Mouse (Mus musculus): ENCODE measurements around the gene Gcc2.
"Not testable (repeated sequence)": the region's sequence is repeated elsewhere in the genome, so short reads cannot be mapped to it uniquely, and the experiment has no call there.

Gcc2 gene

GRCm38 (mm10) chr10:58326271-58326670, 71.0 kb downstream of the Gcc2 start:
- no peak for DNase-seq

- not testable (repeated sequence) for DNase-seq
Observed at GRCm38 (mm10) chr10:58327836-58328235, 72.5 kb downstream of the Gcc2 start.

GRCm38 (mm10) chr10:58328517-58329108, 73.3 kb downstream of the Gcc2 start:
- DNase-seq = no peak

DNA sequence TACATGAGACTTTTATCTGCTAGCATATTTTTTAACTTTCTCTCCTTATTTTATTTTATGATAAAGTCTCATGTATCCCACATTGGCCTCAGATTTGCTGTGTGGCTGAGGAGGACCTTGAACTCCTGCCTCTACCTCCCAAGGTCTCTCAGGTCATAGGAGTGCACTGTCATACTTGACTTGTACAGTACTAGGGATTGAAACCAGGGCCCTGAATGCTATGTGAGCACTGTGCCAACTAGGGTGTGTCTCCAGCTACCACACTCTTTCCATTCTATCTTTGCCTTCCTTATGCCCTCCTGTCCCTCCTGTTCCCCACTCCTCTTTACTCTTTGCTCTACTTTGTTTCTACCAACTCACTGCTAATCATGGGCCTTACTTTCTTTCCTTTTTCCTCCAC, 75.3 kb downstream of the Gcc2 start:
- DNase-seq = no peak

GRCm38 (mm10) chr10:58331741-58332140, 76.4 kb downstream of the Gcc2 start:
- DNase-seq = no peak

GRCm38 (mm10) chr10:58333414-58333813, 78.1 kb downstream of the Gcc2 start:
- DNase-seq = no peak

DNA sequence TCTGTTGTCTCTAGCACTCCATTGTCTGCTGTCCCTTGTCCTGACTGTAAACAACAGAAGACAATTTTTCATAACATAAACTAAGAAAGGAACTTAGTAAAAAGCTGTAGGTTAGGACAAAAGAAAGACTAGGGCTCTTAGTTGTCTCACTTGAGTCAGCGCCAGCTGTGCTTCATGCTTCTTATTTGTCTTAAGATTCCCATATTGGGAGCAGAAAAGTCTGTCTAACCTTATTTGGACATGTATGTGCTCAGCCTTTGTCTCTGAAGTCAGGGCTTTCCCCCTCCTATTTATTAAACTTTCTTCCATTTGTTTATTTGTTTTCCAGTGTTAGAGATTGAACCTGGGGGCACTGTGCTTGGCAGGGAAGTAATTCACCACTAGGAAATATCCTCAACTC, 80.9 kb downstream of the Gcc2 start:
- no peak for DNase-seq

- DNase-seq = not testable (repeated sequence)
Observed at GRCm38 (mm10) chr10:58337091-58337490, 81.8 kb downstream of the Gcc2 start.

DNA sequence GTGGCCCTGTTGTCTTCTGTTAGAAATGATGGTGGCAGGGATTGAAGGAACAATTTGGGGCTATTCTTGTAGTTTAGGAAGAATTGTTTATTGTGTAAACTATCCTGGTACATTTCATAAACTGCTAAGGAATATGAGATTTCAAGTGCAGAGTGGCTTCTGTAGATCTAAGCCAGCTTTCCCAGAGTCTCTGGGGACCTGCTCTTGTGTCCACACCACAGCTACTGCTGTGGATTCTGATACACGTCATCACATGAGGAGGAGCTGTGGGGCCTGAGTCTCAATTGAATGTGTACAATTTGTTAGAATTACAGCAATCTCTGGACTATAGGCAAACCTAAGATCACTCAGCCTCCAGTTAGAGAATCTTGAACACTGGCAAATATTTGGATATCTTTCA, 83.3 kb downstream of the Gcc2 start:
- DNase-seq = no peak

GRCm38 (mm10) chr10:58341685-58342084, 86.4 kb downstream of the Gcc2 start:
- no peak for DNase-seq

- DNase-seq = no peak
Observed at GRCm38 (mm10) chr10:58342199-58342598, 86.9 kb downstream of the Gcc2 start.

GRCm38 (mm10) chr10:58343552-58343951, 88.3 kb downstream of the Gcc2 start:
- DNase-seq = no peak

- DNase-seq = no peak
Observed at GRCm38 (mm10) chr10:58350600-58350999, 95.3 kb downstream of the Gcc2 start.

DNA sequence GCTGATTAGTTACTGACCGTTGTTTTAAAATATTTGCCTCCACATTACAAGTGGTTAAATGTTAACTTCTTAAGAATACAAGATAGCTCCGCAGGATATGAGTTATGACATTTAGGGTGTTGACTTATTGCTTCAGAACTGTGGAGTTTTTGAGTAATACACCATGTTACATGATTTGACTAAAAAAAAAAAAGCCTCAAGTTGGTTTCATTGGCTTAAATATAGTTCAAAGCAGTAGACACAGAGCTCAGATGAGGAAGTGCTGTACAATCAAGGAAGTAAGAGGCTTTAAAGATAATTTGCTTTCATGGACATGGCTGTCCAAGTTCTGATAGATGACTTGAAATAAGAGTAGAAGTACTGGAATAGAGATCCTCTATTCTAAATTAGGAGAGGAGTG, 96.4 kb downstream of the Gcc2 start:
- DNase-seq = no peak

GRCm38 (mm10) chr10:58352364-58352763, 97.1 kb downstream of the Gcc2 start:
- DNase-seq = no peak

DNA sequence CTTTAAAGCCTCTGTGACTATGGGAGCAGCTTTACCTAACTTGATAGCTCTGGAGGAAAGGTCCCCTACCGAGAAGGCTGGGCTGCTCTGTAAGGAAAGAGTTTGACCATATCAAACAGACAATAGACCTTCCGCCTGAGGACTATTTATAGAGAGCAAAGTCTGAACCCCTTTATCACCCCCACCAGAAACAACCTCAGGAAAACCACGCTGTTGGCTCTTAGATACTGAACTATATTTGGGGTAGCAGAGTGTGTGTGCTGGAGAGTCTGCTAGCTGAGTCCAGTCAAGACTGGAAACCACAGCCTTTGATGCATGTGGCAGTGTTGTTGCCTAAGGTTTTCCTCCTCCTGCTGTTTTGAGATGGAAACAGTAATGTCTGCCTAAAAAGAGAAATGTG, 99.3 kb downstream of the Gcc2 start:
- no peak for DNase-seq
